Mouse (Mus musculus): Measurements from ENCODE around the gene Gps1. TPM values are rescaled to one million over a fixed set of nuclear protein-coding genes. Genes with fewer than 3 reads are reported as not detected.

The Gps1 gene
- polyA plus RNA-seq, 1 experiment from 2014 or later, result 241 TPM

Other genes starting within 250 kb of the Gps1 start
- 245 TPM in 2 replicates for gene Mcrip1, start 234.5 kb upstream of the Gps1 start, polyA plus RNA-seq (2015; fragmentation: Nextera tagmentation; extraction: Ambion mirVana)
- gene Ppp1r27, start 233.1 kb upstream of the Gps1 start, polyA plus RNA-seq (2015; fragmentation: Nextera tagmentation; extraction: Ambion mirVana), result 0.59 and 0.94 TPM in 2 replicates
- 775 and 791 TPM in 2 replicates for gene P4hb, start 211.0 kb upstream of the Gps1 start, polyA plus RNA-seq (2015; fragmentation: Nextera tagmentation; extraction: Ambion mirVana)
- gene Arhgdia, start 202.6 kb upstream of the Gps1 start, polyA plus RNA-seq (2015; fragmentation: Nextera tagmentation; extraction: Ambion mirVana), result 530 and 555 TPM in 2 replicates
- 480 and 508 TPM in 2 replicates for gene Alyref, start 185.9 kb upstream of the Gps1 start, polyA plus RNA-seq (2015; fragmentation: Nextera tagmentation; extraction: Ambion mirVana)
- 217 and 222 TPM in 2 replicates for gene Anapc11, start 185.9 kb upstream of the Gps1 start, polyA plus RNA-seq (2015; fragmentation: Nextera tagmentation; extraction: Ambion mirVana)
- 2.3 and 2.8 TPM in 2 replicates for gene Npb, start 175.8 kb upstream of the Gps1 start, polyA plus RNA-seq (2015; fragmentation: Nextera tagmentation; extraction: Ambion mirVana)
- 150 and 153 TPM in 2 replicates for gene Pcyt2, start 166.3 kb upstream of the Gps1 start, polyA plus RNA-seq (2015; fragmentation: Nextera tagmentation; extraction: Ambion mirVana)
- 25.6 and 28.8 TPM in 2 replicates for gene Sirt7, start 159.0 kb upstream of the Gps1 start, polyA plus RNA-seq (2015; fragmentation: Nextera tagmentation; extraction: Ambion mirVana)
- 27.0 and 28.9 TPM in 2 replicates for gene Mafg, start 150.7 kb upstream of the Gps1 start, polyA plus RNA-seq (2015; fragmentation: Nextera tagmentation; extraction: Ambion mirVana)
- gene Pycr1, start 140.5 kb upstream of the Gps1 start, polyA plus RNA-seq (2015; fragmentation: Nextera tagmentation; extraction: Ambion mirVana), result 43.7 and 45.6 TPM in 2 replicates
- 0.36 and 1.3 TPM in 2 replicates for gene Myadml2, start 136.1 kb upstream of the Gps1 start, polyA plus RNA-seq (2015; fragmentation: Nextera tagmentation; extraction: Ambion mirVana)
- 4.3 and 6.5 TPM in 2 replicates for gene Notum, start 123.1 kb upstream of the Gps1 start, polyA plus RNA-seq (2015; fragmentation: Nextera tagmentation; extraction: Ambion mirVana)
- 128 and 129 TPM in 2 replicates for gene Aspscr1, start 111.3 kb upstream of the Gps1 start, polyA plus RNA-seq (2015; fragmentation: Nextera tagmentation; extraction: Ambion mirVana)
- gene Cenpx, start 70.5 kb upstream of the Gps1 start, polyA plus RNA-seq (2015; fragmentation: Nextera tagmentation; extraction: Ambion mirVana), result 139 and 145 TPM in 2 replicates
- 66.2 and 75.4 TPM in 2 replicates for gene Lrrc45, start 70.3 kb upstream of the Gps1 start, polyA plus RNA-seq (2015; fragmentation: Nextera tagmentation; extraction: Ambion mirVana)
- 66.2 and 70.5 TPM in 2 replicates for gene Rac3, start 62.8 kb upstream of the Gps1 start, polyA plus RNA-seq (2015; fragmentation: Nextera tagmentation; extraction: Ambion mirVana)
- 15.6 and 16.2 TPM in 2 replicates for gene Dcxr, start 57.0 kb upstream of the Gps1 start, polyA plus RNA-seq (2015; fragmentation: Nextera tagmentation; extraction: Ambion mirVana)
- 7.7 and 10.1 TPM in 2 replicates for gene Cbr2, start 52.2 kb upstream of the Gps1 start, polyA plus RNA-seq (2015; fragmentation: Nextera tagmentation; extraction: Ambion mirVana)
- 4.5 and 4.9 TPM in 2 replicates for gene Hmga1b, start 21.5 kb upstream of the Gps1 start, polyA plus RNA-seq (2015; fragmentation: Nextera tagmentation; extraction: Ambion mirVana)
- 43.8 and 48.4 TPM in 2 replicates for gene Rfng, start 65 bp upstream of the Gps1 start, polyA plus RNA-seq (2015; fragmentation: Nextera tagmentation; extraction: Ambion mirVana)
- gene Dus1l, start 12.1 kb downstream of the Gps1 start, polyA plus RNA-seq (2015; fragmentation: Nextera tagmentation; extraction: Ambion mirVana), result 66.6 TPM in 2 replicates
- gene Fasn, start 40.3 kb downstream of the Gps1 start, polyA plus RNA-seq (2015; fragmentation: Nextera tagmentation; extraction: Ambion mirVana), result 49.8 and 53.9 TPM in 2 replicates
- gene Ccdc57, start 148.6 kb downstream of the Gps1 start, polyA plus RNA-seq (2015; fragmentation: Nextera tagmentation; extraction: Ambion mirVana), result 6.4 TPM in 2 replicates
- 84.1 and 94.1 TPM in 2 replicates for gene Slc16a3, start 164.2 kb downstream of the Gps1 start, polyA plus RNA-seq (2015; fragmentation: Nextera tagmentation; extraction: Ambion mirVana)
- 133 and 136 TPM in 2 replicates for gene Csnk1d, start 207.1 kb downstream of the Gps1 start, polyA plus RNA-seq (2015; fragmentation: Nextera tagmentation; extraction: Ambion mirVana)